Mouse (Mus musculus) liver, postnatal 0 days (tissue): ENCODE measurements around the gene H2al1a. TPM values are rescaled to one million over a fixed set of nuclear protein-coding genes. Genes with fewer than 3 reads are reported as not detected.

ENCODE experiments used
- ATAC-seq: fragments of 200-750 bp; cut with Nextera tagmentation; 2 replicates; pipeline ENCODE4 v1.8.0; 2017; ENCODE audit warnings: mild to moderate bottlenecking, moderate library complexity
- DNase-seq: peaks from one replicate; pipeline ENCODE4 v3.0.0-alpha.2; 2016
- H3K27ac ChIP-seq: fragments of 300-500 bp; sonication (generic); 2 replicates; pipeline ENCODE4 v1.5.1; 2014; ENCODE audit warnings: antibody characterized with exemption, moderate library complexity, mild to moderate bottlenecking, low read depth
- H3K27me3 ChIP-seq: fragments of 300-500 bp; sonication (generic); 2 replicates; pipeline ENCODE4 v1.6.1; 2014; ENCODE audit warnings: low read length, control low read depth, mixed read lengths; ENCODE audit not compliant: insufficient read depth
- H3K36me3 ChIP-seq: fragments of 300-500 bp; sonication (generic); replicated peaks from 2 replicates; pipeline ENCODE4 v1.6.1; 2014; ENCODE audit warnings: mild to moderate bottlenecking, control low read depth, low read length, moderate library complexity, mixed read lengths; ENCODE audit not compliant: insufficient read depth
- H3K4me1 ChIP-seq: fragments of 300-500 bp; sonication (generic); 2 replicates; pipeline ENCODE4 v1.6.1; 2014; ENCODE audit warnings: antibody characterized with exemption, mild to moderate bottlenecking, control low read depth; ENCODE audit not compliant: insufficient read depth
- H3K4me2 ChIP-seq: fragments of 300-500 bp; sonication (generic); 2 replicates; pipeline ENCODE4 v1.6.1; 2014; ENCODE audit warnings: low read depth, mild to moderate bottlenecking, low read length, moderate library complexity, mixed read lengths
- H3K4me3 ChIP-seq: fragments of 300-500 bp; sonication (generic); 2 replicates; pipeline ENCODE4 v1.5.1; 2014; ENCODE audit warnings: low read depth, low read length
- H3K9ac ChIP-seq: fragments of 300-500 bp; sonication (generic); replicated peaks from 2 replicates; pipeline ENCODE4 v1.6.1; 2014; ENCODE audit warnings: mild to moderate bottlenecking, moderate library complexity
- H3K9me3 ChIP-seq: fragments of 300-500 bp; sonication (generic); 2 replicates; pipeline ENCODE4 v1.6.1; 2016; ENCODE audit warnings: mild to moderate bottlenecking, control low read depth, low read length, mixed read lengths
- CTCF ChIP-seq: sonication (generic); IDR thresholded peaks from 2 replicates; pipeline ENCODE4 v1.5.1; 2016; ENCODE audit warnings: antibody characterized with exemption, low read depth
- EP300 ChIP-seq: IDR thresholded peaks from 2 replicates; pipeline ENCODE4 v1.6.1; 2016; ENCODE audit warnings: antibody characterized with exemption, low read depth, mild to moderate bottlenecking
- WGBS: fragments of 180-500 bp; shearing (Covaris S2); extraction: QIAGEN DNeasy Blood & Tissue Kit; methylation state at CpG from one replicate; pipeline ENCODE4 v1.1.7; 2014; ENCODE audit not compliant: insufficient replicate concordance; 5-methylcytosine and 5-hydroxymethylcytosine counted together
- polyA plus RNA-seq: library from polyadenylated mRNA; unstranded; fragments of >200 nt; fragmentation: Nextera tagmentation; extraction: Ambion mirVana; gene quantifications from 2 replicates; pipeline ENCODE4 v1.2.1, GENCODE M21; 2015

H2al1a gene
- polyA plus RNA-seq, 1 experiment from 2014 or later = not detected

GRCm38 (mm10) chrX:11345762-11346161 lies 46.7 kb downstream of the H2al1a start:
- Histone ChIP-seq H3K4me2 (no peak overlapping the region), H3K4me1 (no peaks in the 10 kb centered on the region), H3K27me3 (no peaks in the 10 kb centered on the region; the same call in 1 of the 2 replicates), H3K9me3 (no peaks in the 10 kb centered on the region), H3K9ac (no peak overlapping the region), H3K4me3 (no peak overlapping the region), H3K36me3 (no peaks in the 10 kb centered on the region), H3K27ac (no peak overlapping the region)
- ATAC-seq (no peak), DNase-seq (no peak)
- TF ChIP-seq CTCF (no peak), EP300 (no peak)
- WGBS = 78% methylated on average over 9 of the region's 9 CpGs

GRCm38 (mm10) chrX:11346756-11347155 lies 47.7 kb downstream of the H2al1a start:
- no peak for DNase-seq
- no peaks in the 10 kb centered on the region for H3K4me1 ChIP-seq
- no peaks in the 10 kb centered on the region for H3K36me3 ChIP-seq
- no peaks in the 10 kb centered on the region for H3K9me3 ChIP-seq
- no peak for TF ChIP-seq EP300
- TF ChIP-seq CTCF = no peak
- H3K27me3 ChIP-seq = no peaks in the 10 kb centered on the region; the same call in 1 of the 2 replicates
- H3K4me2 ChIP-seq = no peak overlapping the region
- no peak overlapping the region for H3K9ac ChIP-seq
- 80% methylated on average over 3 of the region's 3 CpGs for whole genome bisulfite sequencing
- no peak overlapping the region for H3K27ac ChIP-seq
- no peak overlapping the region for H3K4me3 ChIP-seq
- no peak for ATAC-seq

Other genes with a start within 250 kb of the H2al1a start
- gene H2al1b, start 3.2 kb downstream of the H2al1a start, polyA plus RNA-seq = not detected in 2 replicates
- gene H2al1c, start 6.4 kb downstream of the H2al1a start, polyA plus RNA-seq = not detected in 2 replicates
- gene H2al1d, start 9.6 kb downstream of the H2al1a start, polyA plus RNA-seq = not detected in 2 replicates
- not detected in 2 replicates for gene H2al1e, start 12.7 kb downstream of the H2al1a start, polyA plus RNA-seq
- not detected in 2 replicates for gene H2al1f, start 15.9 kb downstream of the H2al1a start, polyA plus RNA-seq
- gene H2al1g, start 19.0 kb downstream of the H2al1a start, polyA plus RNA-seq = not detected in 2 replicates
- not detected in 2 replicates for gene H2al1h, start 22.2 kb downstream of the H2al1a start, polyA plus RNA-seq
- not detected in 2 replicates for gene H2al1i, start 25.4 kb downstream of the H2al1a start, polyA plus RNA-seq
- gene H2al1j, start 28.6 kb downstream of the H2al1a start, polyA plus RNA-seq = not detected in 2 replicates